25 mouse cellular contexts compared by ENCODE assay signal in genomic region chr11:80628581-80628980, GRCm38 (mm10).
"Had no signal": no experiment of that assay in that cellular context is flagged by ENCODE, and none has a peak within 500 bp of the region (broad histone marks: within the 10 kb centered on the region; RNA-seq: fewer than 3 reads in every experiment).

No protein-coding gene starts in this region.

- ATAC-seq: hindbrain, postnatal 0 days; inflammation-experienced regulatory T-cells, adult 6 months; liver, embryonic 12.5 days; midbrain, embryonic 15.5 days had no signal

- H3K9ac ChIP-seq: limb, embryonic 13.5 days; liver, embryonic 12.5 days; liver, embryonic 15.5 days; midbrain, embryonic 15.5 days; neural tube, embryonic 12.5 days; neural tube, embryonic 15.5 days had no signal

- H3K27ac ChIP-seq: hindbrain, postnatal 0 days; layer of hippocampus, adult 2 months; limb, embryonic 10.5 days; limb, embryonic 13.5 days; liver, embryonic 12.5 days; liver, embryonic 15.5 days; macrophage; midbrain, embryonic 10.5 days; midbrain, embryonic 15.5 days; neural tube, embryonic 12.5 days; neural tube, embryonic 15.5 days; stomach, postnatal 0 days had no signal

- H3K4me2 ChIP-seq: limb, embryonic 13.5 days; liver, embryonic 12.5 days; liver, embryonic 15.5 days; midbrain, embryonic 15.5 days; neural tube, embryonic 12.5 days; neural tube, embryonic 15.5 days had no signal

- H3K4me1 ChIP-seq: limb, embryonic 10.5 days; limb, embryonic 13.5 days; liver, embryonic 12.5 days; liver, embryonic 15.5 days; megakaryocyte, embryonic 14.5 days; midbrain, embryonic 10.5 days; neural tube, embryonic 12.5 days had no signal

- H3K27me3 ChIP-seq: limb, embryonic 13.5 days; liver, embryonic 12.5 days; liver, embryonic 15.5 days; midbrain, embryonic 15.5 days; neural tube, embryonic 12.5 days; neural tube, embryonic 15.5 days had no signal

- H3K4me3 ChIP-seq: layer of hippocampus, adult 2 months; limb, embryonic 10.5 days; limb, embryonic 13.5 days; liver, embryonic 12.5 days; liver, embryonic 15.5 days; megakaryocyte, embryonic 14.5 days; midbrain, embryonic 10.5 days; midbrain, embryonic 15.5 days; neural tube, embryonic 12.5 days; neural tube, embryonic 15.5 days had no signal

- H3K36me3 ChIP-seq: limb, embryonic 10.5 days; limb, embryonic 13.5 days; liver, embryonic 12.5 days; liver, embryonic 15.5 days; midbrain, embryonic 10.5 days; midbrain, embryonic 15.5 days; neural tube, embryonic 12.5 days; neural tube, embryonic 15.5 days had no signal

- DNase-seq: kidney, adult 11 months; kidney, adult 9 months; kidney, postnatal 14 days; kidney, postnatal 4 days; layer of hippocampus, adult 9-11 months; liver; right cerebral cortex, postnatal 14 days; right cerebral cortex, postnatal 4 days; thymus, adult 2 months; thymus, postnatal 14 days; thymus, postnatal 4 days had no signal

- H3K9me3 ChIP-seq: limb, embryonic 10.5 days; limb, embryonic 13.5 days; liver, embryonic 12.5 days; liver, embryonic 15.5 days; megakaryocyte, embryonic 14.5 days; midbrain, embryonic 10.5 days; midbrain, embryonic 15.5 days; neural tube, embryonic 12.5 days; neural tube, embryonic 15.5 days had no signal
